Mouse (Mus musculus) bone marrow macrophage, adult 2 months (primary cell): ENCODE results near the gene B830017H08Rik.

Experiments used
- CTCF ChIP-seq: IDR thresholded peaks from 2 replicates; pipeline ENCODE4 v1.5.1; 2012; ENCODE audit warnings: low read depth, mild to moderate bottlenecking, low read length, moderate library complexity
- POLR2A ChIP-seq: IDR thresholded peaks from 2 replicates; pipeline ENCODE4 v1.6.1; 2012; ENCODE audit warnings: mild to moderate bottlenecking, low read depth, low read length, borderline replicate concordance

GRCm38 (mm10) chr16:17797812-17798311, 35.1 kb upstream of the B830017H08Rik start:
- TF ChIP-seq POLR2A (no peak), CTCF (no peak)
